Mouse (Mus musculus) olfactory bulb, adult 2 months (tissue): ENCODE results near the gene Kcnk13.

Source experiments
- CTCF ChIP-seq: fragments of 200-500 bp; IDR thresholded peaks from 2 replicates; pipeline ENCODE4 v1.5.1; 2012; ENCODE audit warnings: low read depth, mild to moderate bottlenecking, low read length, moderate library complexity; ENCODE audit not compliant: insufficient read depth
- POLR2A ChIP-seq: fragments of 200-500 bp; IDR thresholded peaks from 2 replicates; pipeline ENCODE4 v1.6.1; 2012; ENCODE audit warnings: mild to moderate bottlenecking, low read depth, low read length, moderate library complexity; ENCODE audit not compliant: insufficient read depth

DNA sequence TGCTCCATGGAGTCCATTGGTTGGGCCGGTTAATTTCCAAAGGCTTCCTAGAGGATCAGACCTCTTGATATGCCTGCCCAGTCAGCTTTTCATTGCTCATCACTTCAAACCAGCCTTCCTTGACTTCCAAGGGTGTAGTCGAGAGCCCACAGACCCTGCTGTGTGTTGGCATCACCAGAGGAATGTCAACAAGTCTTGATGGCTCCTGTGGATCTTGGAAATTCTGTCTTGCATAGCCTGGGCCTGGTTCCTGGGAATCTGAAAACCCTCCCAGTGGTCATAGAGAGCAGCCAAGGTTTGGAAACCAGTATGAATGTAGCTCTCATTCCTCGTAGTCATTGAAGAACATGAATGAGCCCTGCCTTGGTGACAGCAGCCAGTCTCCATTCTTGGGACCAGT lies 36.9 kb downstream of the Kcnk13 start:
- no peak for TF ChIP-seq CTCF
- no peak for TF ChIP-seq POLR2A
